Mouse (Mus musculus): ENCODE data around the gene Dhrs4. TPM values are rescaled to one million over a fixed set of nuclear protein-coding genes. Genes with fewer than 3 reads are reported as not detected.
A peak's percentile ranks its signal among the peaks of the same experiment; 100 is the strongest.

The Dhrs4 gene
- polyA plus RNA-seq, 1 experiment from 2014 or later = 147 TPM

GRCm38 (mm10) chr14:55477421-55477820 lies 1.1 kb upstream of the Dhrs4 start:
- H3K9ac ChIP-seq (replicated peaks; ENCODE audit: low read length) = no peak overlapping the region
- H3K4me1 ChIP-seq (ENCODE audit: insufficient read depth, low read length) = peaks cover 10% of the 10 kb centered on the region
- WGBS = 100% methylated on average over 1 of the region's 1 CpGs
- no peak for ATAC-seq (ENCODE audit: low FRiP score, low TSS enrichment)
- H3K36me3 ChIP-seq (ENCODE audit: insufficient read depth, low read length) = peaks cover 4% of the 10 kb centered on the region; the same call in 1 of the 2 replicates
- H3K9me3 ChIP-seq (ENCODE audit: low read length) = no peaks in the 10 kb centered on the region
- no peak overlapping the region for H3K27ac ChIP-seq (ENCODE audit: low read length)
- H3K27me3 ChIP-seq (ENCODE audit: insufficient read depth, low read length) = no peaks in the 10 kb centered on the region
- H3K4me2 ChIP-seq (replicated peaks; ENCODE audit: low read depth, low read length) = no peak overlapping the region
- H3K4me3 ChIP-seq (ENCODE audit: low read length) = no peak overlapping the region

- no peak for ATAC-seq (ENCODE audit: low FRiP score, low TSS enrichment)
- WGBS = 86% methylated on average over 5 of the region's 5 CpGs
These were observed 729 bp upstream of the Dhrs4 start for GRCm38 (mm10) chr14:55477829-55478228.

GRCm38 (mm10) chr14:55479629-55480028 lies 1.1 kb downstream of the Dhrs4 start:
- Histone ChIP-seq H3K9ac (replicated peaks; ENCODE audit: low read length) (peak overlapping the region; percentile 32), H3K9me3 (ENCODE audit: low read length) (no peaks in the 10 kb centered on the region)

More at GRCm38 (mm10) chr14:55477829-55478228, 729 bp upstream of the Dhrs4 start:
- no peaks in the 10 kb centered on the region for H3K9me3 ChIP-seq (ENCODE audit: low read length)
- H3K9ac ChIP-seq (replicated peaks; ENCODE audit: low read length) = peak overlapping the region; percentile 90; the same call in 1 of the 2 replicates
- H3K4me1 ChIP-seq (ENCODE audit: insufficient read depth, low read length) = peaks cover 10% of the 10 kb centered on the region
- peaks cover 4% of the 10 kb centered on the region; the same call in 1 of the 2 replicates for H3K36me3 ChIP-seq (ENCODE audit: insufficient read depth, low read length)
- H3K4me3 ChIP-seq (ENCODE audit: low read length) = no peak overlapping the region
- H3K27ac ChIP-seq (ENCODE audit: low read length) = no peak overlapping the region
- H3K27me3 ChIP-seq (ENCODE audit: insufficient read depth, low read length) = no peaks in the 10 kb centered on the region
- peak overlapping the region; percentile 72; the same call in 1 of the 2 replicates for H3K4me2 ChIP-seq (replicated peaks; ENCODE audit: low read depth, low read length)

GRCm38 (mm10) chr14:55484430-55485085 lies 6.0 kb downstream of the Dhrs4 start:
- Histone ChIP-seq H3K36me3 (ENCODE audit: insufficient read depth, low read length) (peaks cover 22% of the 10 kb centered on the region; the same call in 1 of the 2 replicates), H3K4me1 (ENCODE audit: insufficient read depth, low read length) (peaks cover 6% of the 10 kb centered on the region), H3K9ac (replicated peaks; ENCODE audit: low read length) (no peak overlapping the region), H3K27me3 (ENCODE audit: insufficient read depth, low read length) (no peaks in the 10 kb centered on the region), H3K4me3 (ENCODE audit: low read length) (no peak overlapping the region), H3K4me2 (replicated peaks; ENCODE audit: low read depth, low read length) (no peak overlapping the region), H3K27ac (ENCODE audit: low read length) (no peak overlapping the region), H3K9me3 (ENCODE audit: low read length) (no peaks in the 10 kb centered on the region)
- no peak for ATAC-seq (ENCODE audit: low FRiP score, low TSS enrichment)
- 64% methylated on average over 5 of the region's 5 CpGs for WGBS

More at GRCm38 (mm10) chr14:55479629-55480028, 1.1 kb downstream of the Dhrs4 start:
- H3K4me1 ChIP-seq (ENCODE audit: insufficient read depth, low read length) = peaks cover 10% of the 10 kb centered on the region
- H3K27me3 ChIP-seq (ENCODE audit: insufficient read depth, low read length) = no peaks in the 10 kb centered on the region
- H3K36me3 ChIP-seq (ENCODE audit: insufficient read depth, low read length) = peaks cover 4% of the 10 kb centered on the region; the same call in 1 of the 2 replicates
- H3K27ac ChIP-seq (ENCODE audit: low read length) = no peak overlapping the region
- WGBS = 90% methylated on average over 10 of the region's 10 CpGs
- peak overlapping the region; percentile 81; the same call in 1 of the 2 replicates for H3K4me3 ChIP-seq (ENCODE audit: low read length)
- no peak for ATAC-seq (ENCODE audit: low FRiP score, low TSS enrichment)
- H3K4me2 ChIP-seq (replicated peaks; ENCODE audit: low read depth, low read length) = peak overlapping the region; percentile 72

- Histone ChIP-seq H3K36me3 (ENCODE audit: insufficient read depth, low read length) (peaks cover 18% of the 10 kb centered on the region; the same call in 1 of the 2 replicates), H3K9me3 (ENCODE audit: low read length) (no peaks in the 10 kb centered on the region), H3K27me3 (ENCODE audit: insufficient read depth, low read length) (no peaks in the 10 kb centered on the region), H3K4me2 (replicated peaks; ENCODE audit: low read depth, low read length) (no peak overlapping the region), H3K27ac (ENCODE audit: low read length) (no peak overlapping the region), H3K4me3 (ENCODE audit: low read length) (no peak overlapping the region), H3K9ac (replicated peaks; ENCODE audit: low read length) (no peak overlapping the region), H3K4me1 (ENCODE audit: insufficient read depth, low read length) (peaks cover 6% of the 10 kb centered on the region; the same call in 1 of the 2 replicates)
- ATAC-seq (ENCODE audit: low FRiP score, low TSS enrichment) = no peak
- 86% methylated on average over 8 of the region's 8 CpGs for WGBS
These were observed 8.3 kb downstream of the Dhrs4 start for GRCm38 (mm10) chr14:55486836-55487235.

- under 1% methylated on average over 64 of the region's 68 CpGs for WGBS
- H3K9me3 ChIP-seq (ENCODE audit: low read length) = no peaks in the 10 kb centered on the region
- H3K36me3 ChIP-seq (ENCODE audit: insufficient read depth, low read length) = peaks cover 17% of the 10 kb centered on the region
- H3K27me3 ChIP-seq (ENCODE audit: insufficient read depth, low read length) = no peaks in the 10 kb centered on the region
- peak within 1 kb of the TSS; percentile 76 for H3K4me3 ChIP-seq (ENCODE audit: low read length)
- ATAC-seq (ENCODE audit: low FRiP score, low TSS enrichment) = peak; percentile 84
- peak within 1 kb of the TSS; percentile 99 for H3K4me2 ChIP-seq (replicated peaks; ENCODE audit: low read depth, low read length)
- H3K9ac ChIP-seq (replicated peaks; ENCODE audit: low read length) = peak within 1 kb of the TSS; percentile 74
- H3K4me1 ChIP-seq (ENCODE audit: insufficient read depth, low read length) = peaks cover 6% of the 10 kb centered on the region; the same call in 1 of the 2 replicates
- H3K27ac ChIP-seq (ENCODE audit: low read length) = peak within 1 kb of the TSS; percentile 61
These were observed 12.0 kb downstream of the Dhrs4 start, which contains the start of gene Carmil3 for GRCm38 (mm10) chr14:55490361-55491201. TSS of gene Carmil3 (plus strand) at chr14:55490651.

GRCm38 (mm10) chr14:55491291-55491833 lies 12.8 kb downstream of the Dhrs4 start:
- H3K27me3 ChIP-seq (ENCODE audit: insufficient read depth, low read length) = no peaks in the 10 kb centered on the region
- H3K4me3 ChIP-seq (ENCODE audit: low read length) = peak overlapping the region; percentile 76
- no peaks in the 10 kb centered on the region for H3K9me3 ChIP-seq (ENCODE audit: low read length)
- peak overlapping the region; percentile 61 for H3K27ac ChIP-seq (ENCODE audit: low read length)
- H3K4me1 ChIP-seq (ENCODE audit: insufficient read depth, low read length) = peaks cover 6% of the 10 kb centered on the region; the same call in 1 of the 2 replicates
- peak; percentile 83 for ATAC-seq (ENCODE audit: low FRiP score, low TSS enrichment)
- under 1% methylated on average over 30 of the region's 30 CpGs for WGBS
- H3K36me3 ChIP-seq (ENCODE audit: insufficient read depth, low read length) = peaks cover 10% of the 10 kb centered on the region; the same call in 1 of the 2 replicates
- H3K4me2 ChIP-seq (replicated peaks; ENCODE audit: low read depth, low read length) = peak overlapping the region; percentile 99
- peak overlapping the region; percentile 74 for H3K9ac ChIP-seq (replicated peaks; ENCODE audit: low read length)

- ATAC-seq (ENCODE audit: low FRiP score, low TSS enrichment) = no peak
- H3K4me3 ChIP-seq (ENCODE audit: low read length) = no peak overlapping the region
These were observed 13.5 kb downstream of the Dhrs4 start for GRCm38 (mm10) chr14:55492103-55492502.

GRCm38 (mm10) chr14:55495509-55496240 lies 17.1 kb downstream of the Dhrs4 start:
- H3K27ac ChIP-seq (ENCODE audit: low read length) = no peak overlapping the region
- peaks cover 10% of the 10 kb centered on the region; the same call in 1 of the 2 replicates for H3K4me1 ChIP-seq (ENCODE audit: insufficient read depth, low read length)
- H3K36me3 ChIP-seq (ENCODE audit: insufficient read depth, low read length) = no peaks in the 10 kb centered on the region; the same call in 1 of the 2 replicates
- H3K9ac ChIP-seq (replicated peaks; ENCODE audit: low read length) = no peak overlapping the region
- no peak overlapping the region for H3K4me3 ChIP-seq (ENCODE audit: low read length)
- no peaks in the 10 kb centered on the region for H3K9me3 ChIP-seq (ENCODE audit: low read length)
- no peak overlapping the region for H3K4me2 ChIP-seq (replicated peaks; ENCODE audit: low read depth, low read length)
- 77% methylated on average over 19 of the region's 20 CpGs for WGBS
- ATAC-seq (ENCODE audit: low FRiP score, low TSS enrichment) = no peak
- H3K27me3 ChIP-seq (ENCODE audit: insufficient read depth, low read length) = no peaks in the 10 kb centered on the region

More at GRCm38 (mm10) chr14:55492103-55492502, 13.5 kb downstream of the Dhrs4 start:
- WGBS = 36% methylated on average over 3 of the region's 3 CpGs
- Histone ChIP-seq H3K4me2 (replicated peaks; ENCODE audit: low read depth, low read length) (no peak overlapping the region), H3K9ac (replicated peaks; ENCODE audit: low read length) (no peak overlapping the region), H3K9me3 (ENCODE audit: low read length) (no peaks in the 10 kb centered on the region), H3K27ac (ENCODE audit: low read length) (no peak overlapping the region), H3K27me3 (ENCODE audit: insufficient read depth, low read length) (no peaks in the 10 kb centered on the region), H3K4me1 (ENCODE audit: insufficient read depth, low read length) (peaks cover 6% of the 10 kb centered on the region; the same call in 1 of the 2 replicates), H3K36me3 (ENCODE audit: insufficient read depth, low read length) (peaks cover 10% of the 10 kb centered on the region; the same call in 1 of the 2 replicates)
